Mouse (Mus musculus): ENCODE results near the gene 1700029H14Rik.

Gene 1700029H14Rik

DNA sequence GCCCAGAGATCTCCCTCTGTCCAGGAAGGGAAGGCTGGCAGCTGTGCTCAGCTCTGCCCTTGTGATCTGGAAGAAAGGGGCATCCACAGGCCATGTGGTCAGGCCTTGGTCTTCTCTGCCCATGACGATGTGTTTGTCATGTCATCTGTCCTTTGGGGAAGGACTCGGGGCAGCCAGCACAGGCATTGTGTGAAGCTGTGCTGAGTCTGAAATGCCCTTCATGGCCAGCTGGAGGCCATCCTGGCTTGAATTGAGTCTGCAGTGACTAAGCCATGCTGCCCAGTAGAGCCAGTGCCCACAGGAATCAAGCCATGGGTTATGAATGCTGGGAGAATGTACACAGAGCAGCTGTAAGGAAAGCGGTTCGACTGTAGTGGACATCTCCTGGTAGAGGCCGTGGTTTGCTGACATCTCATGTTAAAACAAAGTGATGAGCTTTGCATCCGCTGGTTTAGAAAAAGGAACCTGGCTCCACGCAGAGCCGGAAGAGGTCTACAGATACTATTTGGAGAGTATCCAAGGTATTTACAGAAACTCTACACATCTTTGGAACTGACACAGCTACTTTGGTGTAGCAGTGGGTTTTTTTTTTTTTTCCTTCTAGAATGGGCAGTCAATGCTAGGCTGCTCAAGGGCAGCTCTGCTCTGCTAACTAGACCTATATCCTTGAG lies 58.2 kb downstream of the 1700029H14Rik start:
- DNase-seq, result peak in 1 of 2 experiments; percentile 4

DNA sequence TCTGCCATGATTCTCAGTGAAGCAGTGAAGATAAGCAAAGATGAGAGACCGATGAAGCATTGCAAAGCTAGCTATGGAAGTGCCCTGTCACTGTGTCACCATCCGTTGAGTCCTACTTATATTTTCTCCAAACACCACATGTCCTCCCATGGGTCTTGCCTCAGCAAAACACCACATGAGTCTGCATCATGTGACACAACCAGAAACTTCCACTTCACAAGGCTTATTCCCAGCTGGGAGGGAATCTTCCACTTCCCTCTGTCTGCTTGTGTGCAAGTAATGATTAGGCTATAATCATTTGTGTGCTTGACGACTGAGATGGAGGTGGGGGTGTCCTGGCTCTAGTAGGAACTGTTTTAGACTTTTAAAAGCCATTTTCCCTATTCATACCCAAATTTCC lies 61.0 kb downstream of the 1700029H14Rik start:
- no peak for DNase-seq
